Mouse (Mus musculus) kidney, embryonic 16.5 days (tissue): ENCODE data around the gene Gm13283. TPM values are rescaled to one million over a fixed set of nuclear protein-coding genes. Genes with fewer than 3 reads are reported as not detected.
"Not testable (repeated sequence)": the region's sequence is repeated elsewhere in the genome, so short reads cannot be mapped to it uniquely, and the experiment has no call there.

ENCODE experiments used
- ATAC-seq: fragments of 200-750 bp; cut with Nextera tagmentation; 2 replicates; pipeline ENCODE4 v1.8.0; 2017; ENCODE audit warnings: moderate TSS enrichment; ENCODE audit not compliant: low FRiP score, low TSS enrichment
- H3K27ac ChIP-seq: fragments of 300-500 bp; sonication (generic); 2 replicates; pipeline ENCODE4 v1.5.1; 2014; ENCODE audit warnings: low read length
- H3K27me3 ChIP-seq: fragments of 300-500 bp; sonication (generic); 2 replicates; pipeline ENCODE4 v1.6.1; 2014; ENCODE audit warnings: low read length, control low read depth, mixed read lengths; ENCODE audit not compliant: insufficient read depth
- H3K36me3 ChIP-seq: fragments of 300-500 bp; sonication (generic); 2 replicates; pipeline ENCODE4 v1.6.1; 2014; ENCODE audit warnings: low read length, control low read depth, mixed read lengths; ENCODE audit not compliant: insufficient read depth
- H3K4me1 ChIP-seq: fragments of 300-500 bp; sonication (generic); 2 replicates; pipeline ENCODE4 v1.6.1; 2014; ENCODE audit warnings: low read length, control low read depth, mixed read lengths; ENCODE audit not compliant: insufficient read depth
- H3K4me2 ChIP-seq: fragments of 300-500 bp; sonication (generic); replicated peaks from 2 replicates; pipeline ENCODE4 v1.6.1; 2014; ENCODE audit warnings: low read depth, low read length
- H3K4me3 ChIP-seq: fragments of 300-500 bp; sonication (generic); 2 replicates; pipeline ENCODE4 v1.5.1; 2014; ENCODE audit warnings: mild to moderate bottlenecking, low read length
- H3K9ac ChIP-seq: fragments of 300-500 bp; sonication (generic); replicated peaks from 2 replicates; pipeline ENCODE4 v1.6.1; 2014; ENCODE audit warnings: low read length
- H3K9me3 ChIP-seq: fragments of 300-500 bp; sonication (generic); 2 replicates; pipeline ENCODE4 v1.6.1; 2016; ENCODE audit warnings: low read length, control low read depth
- WGBS: fragments of 180-500 bp; shearing (Covaris S2); extraction: QIAGEN DNeasy Blood & Tissue Kit; methylation state at CpG from one replicate; pipeline ENCODE4 v1.1.7; 2014; 5-methylcytosine and 5-hydroxymethylcytosine counted together
- polyA plus RNA-seq: library from polyadenylated mRNA; unstranded; fragments of >200 nt; fragmentation: Nextera tagmentation; extraction: Ambion mirVana; gene quantifications from 2 replicates; pipeline ENCODE4 v1.2.1, GENCODE M21; 2015

Gene Gm13283
- polyA plus RNA-seq, 1 experiment from 2014 or later: 0.36 TPM

- H3K9me3 ChIP-seq: no peaks in the 10 kb centered on the region
- no peak overlapping the region for H3K4me2 ChIP-seq
- no peak for ATAC-seq
- 87% methylated on average over 6 of the region's 6 CpGs for WGBS
- no peak overlapping the region for H3K9ac ChIP-seq
- no peaks in the 10 kb centered on the region for H3K4me1 ChIP-seq
- no peak overlapping the region for H3K27ac ChIP-seq
- H3K4me3 ChIP-seq: no peak overlapping the region
- H3K36me3 ChIP-seq: no peaks in the 10 kb centered on the region
- H3K27me3 ChIP-seq: no peaks in the 10 kb centered on the region
Measured at GRCm38 (mm10) chr4:88739036-88739435, 20.9 kb upstream of the Gm13283 start.

GRCm38 (mm10) chr4:88741426-88741825, 18.5 kb upstream of the Gm13283 start:
- no peak overlapping the region for H3K4me2 ChIP-seq
- H3K36me3 ChIP-seq: no peaks in the 10 kb centered on the region
- H3K4me1 ChIP-seq: no peaks in the 10 kb centered on the region
- H3K9ac ChIP-seq: no peak overlapping the region
- H3K9me3 ChIP-seq: no peaks in the 10 kb centered on the region
- 80% methylated on average over 4 of the region's 4 CpGs for WGBS
- ATAC-seq: no peak
- H3K4me3 ChIP-seq: no peak overlapping the region
- H3K27me3 ChIP-seq: no peaks in the 10 kb centered on the region
- H3K27ac ChIP-seq: no peak overlapping the region

- no peak overlapping the region for H3K27ac ChIP-seq
Measured at GRCm38 (mm10) chr4:88742771-88743371, 17.0 kb upstream of the Gm13283 start.

GRCm38 (mm10) chr4:88744207-88744606, 15.7 kb upstream of the Gm13283 start:
- 58% methylated on average over 3 of the region's 3 CpGs for WGBS
- no peak overlapping the region for H3K9ac ChIP-seq
- ATAC-seq: no peak

More at GRCm38 (mm10) chr4:88742771-88743371, 17.0 kb upstream of the Gm13283 start:
- 76% methylated on average over 7 of the region's 7 CpGs for WGBS
- H3K4me1 ChIP-seq: no peaks in the 10 kb centered on the region
- ATAC-seq: no peak
- no peaks in the 10 kb centered on the region for H3K36me3 ChIP-seq
- H3K4me2 ChIP-seq: no peak overlapping the region
- H3K9ac ChIP-seq: no peak overlapping the region
- no peak overlapping the region for H3K4me3 ChIP-seq
- H3K9me3 ChIP-seq: no peaks in the 10 kb centered on the region
- H3K27me3 ChIP-seq: no peaks in the 10 kb centered on the region

GRCm38 (mm10) chr4:88749926-88750325, 10.0 kb upstream of the Gm13283 start:
- no peaks in the 10 kb centered on the region for H3K4me1 ChIP-seq
- H3K9ac ChIP-seq: no peak overlapping the region
- H3K9me3 ChIP-seq: no peaks in the 10 kb centered on the region
- no peaks in the 10 kb centered on the region for H3K36me3 ChIP-seq
- no peak overlapping the region for H3K4me2 ChIP-seq
- no peak for ATAC-seq
- no peaks in the 10 kb centered on the region for H3K27me3 ChIP-seq
- H3K27ac ChIP-seq: no peak overlapping the region
- no peak overlapping the region for H3K4me3 ChIP-seq
- WGBS: 50% methylated on average over 6 of the region's 6 CpGs

More at GRCm38 (mm10) chr4:88744207-88744606, 15.7 kb upstream of the Gm13283 start:
- H3K4me2 ChIP-seq: no peak overlapping the region
- no peaks in the 10 kb centered on the region for H3K9me3 ChIP-seq
- H3K4me1 ChIP-seq: no peaks in the 10 kb centered on the region
- H3K4me3 ChIP-seq: no peak overlapping the region
- no peaks in the 10 kb centered on the region for H3K36me3 ChIP-seq
- no peaks in the 10 kb centered on the region for H3K27me3 ChIP-seq
- H3K27ac ChIP-seq: no peak overlapping the region

GRCm38 (mm10) chr4:88754818-88755340, 5.0 kb upstream of the Gm13283 start, which contains the start of gene Gm13271:
Gene Gm13271, plus strand, starts transcription at chr4:88754868.
- not testable (repeated sequence) for H3K4me2 ChIP-seq, H3K9ac ChIP-seq, H3K36me3 ChIP-seq, H3K27ac ChIP-seq, H3K4me3 ChIP-seq, H3K27me3 ChIP-seq, H3K9me3 ChIP-seq, H3K4me1 ChIP-seq, ATAC-seq
- 78% methylated on average over 15 of the region's 15 CpGs for WGBS

GRCm38 (mm10) chr4:88756581-88757513, 3.1 kb upstream of the Gm13283 start:
- WGBS: 9% methylated on average over 27 of the region's 31 CpGs
- ATAC-seq: not testable (repeated sequence)
- H3K4me2 ChIP-seq: peak overlapping the region; percentile 77

GRCm38 (mm10) chr4:88757628-88758031, 2.3 kb upstream of the Gm13283 start:
- WGBS: under 1% methylated on average over 11 of the region's 21 CpGs
- peak overlapping the region; percentile 97 for H3K27ac ChIP-seq

More at GRCm38 (mm10) chr4:88756581-88757513, 3.1 kb upstream of the Gm13283 start:
- Histone ChIP-seq H3K4me3 (peak overlapping the region; percentile 57), H3K27ac (peak overlapping the region; percentile 97), H3K9ac (peak overlapping the region; percentile 76)
- not testable (repeated sequence) for H3K36me3 ChIP-seq, H3K9me3 ChIP-seq, H3K4me1 ChIP-seq, H3K27me3 ChIP-seq

GRCm38 (mm10) chr4:88758751-88759150, 1.2 kb upstream of the Gm13283 start:
- H3K9me3 ChIP-seq, H3K4me2 ChIP-seq, H3K4me1 ChIP-seq, H3K27me3 ChIP-seq, H3K9ac ChIP-seq, H3K27ac ChIP-seq, ATAC-seq, H3K4me3 ChIP-seq, H3K36me3 ChIP-seq: not testable (repeated sequence)
- 78% methylated on average over 8 of the region's 9 CpGs for WGBS

More at GRCm38 (mm10) chr4:88757628-88758031, 2.3 kb upstream of the Gm13283 start:
- not testable (repeated sequence) for H3K27me3 ChIP-seq, H3K4me1 ChIP-seq, H3K36me3 ChIP-seq, H3K9me3 ChIP-seq
- peak overlapping the region; percentile 77 for H3K4me2 ChIP-seq
- H3K9ac ChIP-seq: peak overlapping the region; percentile 76
- peak; percentile 100 for ATAC-seq
- H3K4me3 ChIP-seq: peak overlapping the region; percentile 57
